In genomic region chr14:9671776-9672175, GRCm38 (mm10) we compare ENCODE assay signal across 19 mouse cellular contexts.
DNase-seq lines count a peak whose midpoint lies in the region; TF ChIP-seq lines count a peak whose summit lies in the region.
"Had no signal": no experiment of that assay in that cellular context is flagged by ENCODE, and none has a peak within 500 bp of the region (broad histone marks: within the 10 kb centered on the region; RNA-seq: fewer than 3 reads in every experiment).

No protein-coding gene starts in this region.

- no peak for TF ChIP-seq POLR2A in ES-Bruce4 (IDR thresholded peaks at IDR 0.05; ENCODE audit: insufficient read depth, low read length)

- H3K36me3 ChIP-seq in ES-Bruce4 (ENCODE audit: control insufficient read depth, insufficient read depth, low read length, poor library complexity, severe bottlenecking) = no peaks in the 10 kb centered on the region
- H3K36me3 ChIP-seq: embryonic facial prominence, embryonic 13.5 days; embryonic facial prominence, embryonic 15.5 days; forebrain, embryonic 10.5 days; forebrain, embryonic 12.5 days had no signal

- H3K9me3 ChIP-seq in ES-Bruce4 (replicated peaks; ENCODE audit: control insufficient read depth, insufficient read depth, low read length, poor library complexity, severe bottlenecking) = peaks cover 35% of the 10 kb centered on the region
- H3K9me3 ChIP-seq: embryonic facial prominence, embryonic 13.5 days; embryonic facial prominence, embryonic 15.5 days; forebrain, embryonic 10.5 days; forebrain, embryonic 12.5 days had no signal

- H3K27me3 ChIP-seq in ES-Bruce4 (ENCODE audit: control insufficient read depth, insufficient read depth, low read length, poor library complexity, severe bottlenecking) = no peaks in the 10 kb centered on the region
- H3K27me3 ChIP-seq: embryonic facial prominence, embryonic 13.5 days; embryonic facial prominence, embryonic 15.5 days; forebrain, embryonic 12.5 days had no signal

- 0 out of 2 replicates have a peak, but pooled peaks have one; percentile 41 for TF ChIP-seq EP300 in ES-Bruce4 (IDR thresholded peaks at IDR 0.05; ENCODE audit: insufficient read depth, low read depth, low read length)

- no peak for TF ChIP-seq CTCF in ES-Bruce4 (IDR thresholded peaks at IDR 0.05; ENCODE audit: low read depth, low read length)

- H3K4me3 ChIP-seq in ES-Bruce4 (ENCODE audit: low read depth, low read length) = no peak overlapping the region
- H3K4me3 ChIP-seq: embryonic facial prominence, embryonic 13.5 days; embryonic facial prominence, embryonic 15.5 days; erythroblast, embryonic 14.5 days; forebrain, embryonic 10.5 days; forebrain, embryonic 12.5 days had no signal

- intact Hi-C loops in heart, postnatal 36 days (cut with DNase I) = no loop called here

- DNase-seq in ES-CJ7 (ENCODE audit: low read depth, low spot score) (peak; percentile 71), ZHBTc4 (ENCODE audit: low read depth, low spot score) (peak; percentile 81)
- DNase-seq in layer of hippocampus, postnatal 25 days (ENCODE audit: extremely low spot score in 1 of 2, low spot score in 1 of 2) = no peak
- DNase-seq in heart, postnatal 36 days = no peak
- DNase-seq: adrenal gland, adult 8-10 months; adrenal gland, postnatal 25 days; cerebellum, adult 11 months; cerebellum, adult 18-20 months; cerebellum, adult 8-10 months; cerebellum, adult 9-11 months; cerebellum, postnatal 14 days; cerebellum, postnatal 36 days; embryo, embryonic 11 days had no signal

- peak overlapping the region; percentile 51 for H3K27ac ChIP-seq in ES-Bruce4 (ENCODE audit: insufficient read depth, low read length)
- H3K27ac ChIP-seq: embryonic facial prominence, embryonic 13.5 days; embryonic facial prominence, embryonic 15.5 days; forebrain, embryonic 10.5 days; forebrain, embryonic 12.5 days had no signal

- H3K9ac ChIP-seq in ES-Bruce4 (ENCODE audit: low read depth, poor library complexity, severe bottlenecking) = no peak overlapping the region
- H3K9ac ChIP-seq: embryonic facial prominence, embryonic 13.5 days; embryonic facial prominence, embryonic 15.5 days; forebrain, embryonic 12.5 days had no signal

- H3K4me1 ChIP-seq in ES-Bruce4 (ENCODE audit: control insufficient read depth, insufficient read depth, low read length) = peaks cover 2% of the 10 kb centered on the region
- H3K4me1 ChIP-seq: embryonic facial prominence, embryonic 13.5 days; embryonic facial prominence, embryonic 15.5 days; forebrain, embryonic 10.5 days; forebrain, embryonic 12.5 days had no signal

Comparison
In these comparisons a context has a peak if more than half of its experiments do, and no peak if none do; other contexts are left out.
1. DNase-seq: peak in ES-CJ7 (single experiment) and ZHBTc4 (single experiment); none in layer of hippocampus, postnatal 25 days (0 of 2) and heart, postnatal 36 days (0 of 2).